Mouse (Mus musculus) adrenal gland, adult 8-10 months (tissue): ENCODE measurements around the gene Cnpy3. TPM values are rescaled to one million over a fixed set of nuclear protein-coding genes. Genes with fewer than 3 reads are reported as not detected.

Experiments used
- total RNA-seq, 4 experiments: library from RNA; stranded (reverse); gene quantifications; 2 replicates each; pipeline ENCODE4 v1.2.4; 2022

Cnpy3 gene
- total RNA-seq, 4 experiments from 2014 or later: 66.6 to 74.1 (median 70.7) TPM

Other genes with a start within 250 kb of the Cnpy3 start
- 10 to 100 TPM; 31.6 to 48.8 (median 37.7) TPM for gene Cul9, start 205.8 kb downstream of the Cnpy3 start, total RNA-seq
- gene Srf, start 196.0 kb downstream of the Cnpy3 start, total RNA-seq: 10 to 100 TPM; 34.0 to 42.0 (median 37.2) TPM
- gene Ptk7, start 122.7 kb downstream of the Cnpy3 start, total RNA-seq: 10 to 100 TPM in 2 of 4 experiments, 1 to 10 TPM in 2; 8.7 to 11.2 (median 9.9) TPM
- gene Klc4, start 106.2 kb downstream of the Cnpy3 start, total RNA-seq: 10 to 100 TPM; 42.3 to 59.8 (median 53.2) TPM
- 100 to 1,000 TPM in 2 of 4 experiments, 10 to 100 TPM in 2; 91.8 to 122 (median 104) TPM for gene Mrpl2, start 106.0 kb downstream of the Cnpy3 start, total RNA-seq
- gene Cul7, start 101.9 kb downstream of the Cnpy3 start, total RNA-seq: 10 to 100 TPM; 42.0 to 53.5 (median 47.2) TPM
- 10 to 100 TPM; 24.9 to 31.8 (median 30.6) TPM for gene Rrp36, start 77.9 kb downstream of the Cnpy3 start, total RNA-seq
- 100 to 1,000 TPM in 1 of 4 experiments, 10 to 100 TPM in 3; 91.9 to 104 (median 95.0) TPM for gene Mea1, start 73.4 kb downstream of the Cnpy3 start, total RNA-seq
- 10 to 100 TPM; 59.1 to 74.3 (median 65.2) TPM for gene Klhdc3, start 71.3 kb downstream of the Cnpy3 start, total RNA-seq
- gene Ppp2r5d, start 47.1 kb downstream of the Cnpy3 start, total RNA-seq: 10 to 100 TPM; 41.0 to 47.5 (median 42.6) TPM
- gene Pex6, start 40.8 kb downstream of the Cnpy3 start, total RNA-seq: 10 to 100 TPM; 56.2 to 74.2 (median 61.8) TPM
- 1 to 10 TPM; 1.2 to 1.8 (median 1.6) TPM for gene Gnmt, start 23.0 kb downstream of the Cnpy3 start, total RNA-seq
- not detected for gene Ptcra, start 11.5 kb upstream of the Cnpy3 start, total RNA-seq
- 10 to 100 TPM; 53.9 to 87.1 (median 61.4) TPM for gene 2310039H08Rik, start 20.4 kb upstream of the Cnpy3 start, total RNA-seq
- 10 to 100 TPM; 78.9 to 89.9 (median 83.8) TPM for gene Rpl7l1, start 30.5 kb upstream of the Cnpy3 start, total RNA-seq
- 10 to 100 TPM; 22.1 to 32.4 (median 26.6) TPM for gene Bicral, start 106.3 kb upstream of the Cnpy3 start, total RNA-seq
- gene Tbcc, start 138.5 kb upstream of the Cnpy3 start, total RNA-seq: 10 to 100 TPM; 22.8 to 28.3 (median 26.7) TPM
- not detected for gene Prph2, start 158.2 kb upstream of the Cnpy3 start, total RNA-seq